Mouse (Mus musculus): ENCODE measurements around the gene Eif1ad.
"Not testable (repeated sequence)": the region's sequence is repeated elsewhere in the genome, so short reads cannot be mapped to it uniquely, and the experiment has no call there.

The Eif1ad gene

DNA sequence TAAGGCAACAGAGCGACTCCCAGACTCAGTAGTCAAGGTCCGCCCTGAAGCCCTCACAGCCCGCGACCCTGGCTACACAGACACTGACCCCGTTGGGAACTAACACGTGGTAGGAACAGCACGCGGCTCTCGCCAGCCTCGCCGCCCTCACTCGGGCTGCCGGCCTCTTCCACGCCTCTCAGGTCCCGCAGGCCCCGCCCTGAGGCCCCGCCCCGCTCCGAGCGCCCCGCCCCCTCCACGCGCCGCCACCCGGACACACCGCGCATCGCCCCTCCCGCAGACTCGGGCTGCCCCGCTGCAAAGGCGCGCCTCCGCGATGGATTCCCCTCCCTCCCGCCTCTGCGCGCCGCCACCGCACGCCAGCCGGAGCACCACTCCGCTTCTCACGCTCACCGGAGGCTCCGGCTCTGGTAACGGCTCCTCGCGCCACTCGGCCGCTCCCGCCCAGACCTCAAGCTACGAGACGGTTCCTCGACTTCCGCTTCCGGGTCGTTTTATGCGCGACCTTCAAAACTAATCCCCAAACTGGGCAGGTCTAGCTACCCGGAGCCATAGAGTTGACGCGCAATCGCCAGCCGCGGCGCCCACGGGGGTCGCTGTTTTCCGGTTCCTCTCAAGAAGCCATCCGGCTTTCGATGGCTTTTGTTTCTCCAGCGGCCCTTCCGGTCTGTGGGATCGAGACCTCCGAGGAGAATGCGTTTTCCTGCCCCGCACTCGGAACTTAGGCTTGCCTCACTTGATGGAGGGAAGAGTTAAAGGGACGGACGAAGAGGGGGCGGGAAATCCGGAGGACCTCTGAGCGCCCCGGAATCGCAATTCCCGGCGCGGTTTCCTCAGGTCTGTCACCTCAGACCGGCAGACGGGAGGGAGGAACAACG, at the start of gene Eif1ad:
TSS of gene Eif1ad (plus strand) at position 567 of the 878 bp plus-strand sequence.
- DNase-seq = peak; percentile 93

DNA sequence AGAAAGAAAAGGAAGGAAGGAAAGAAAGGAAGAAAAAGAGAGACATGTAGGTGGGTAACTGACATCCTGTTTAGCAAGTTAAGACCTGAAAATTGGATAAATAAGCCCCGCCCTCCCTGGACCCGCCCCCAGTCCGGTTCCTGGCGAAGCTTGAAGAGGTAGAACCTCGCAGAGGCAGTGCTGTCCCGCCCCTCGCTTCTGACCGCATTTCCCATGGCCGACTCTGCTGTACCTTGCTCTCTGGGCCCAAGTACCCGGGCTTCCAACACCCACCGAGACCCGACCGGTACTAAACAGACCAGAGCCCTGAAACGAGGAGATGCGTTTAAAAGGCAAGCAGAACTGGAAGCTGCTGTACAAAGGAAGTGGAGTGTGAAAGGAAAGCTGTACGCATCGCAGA, 42.7 kb upstream of the Eif1ad start:
- peak; percentile 65 for DNase-seq

DNA sequence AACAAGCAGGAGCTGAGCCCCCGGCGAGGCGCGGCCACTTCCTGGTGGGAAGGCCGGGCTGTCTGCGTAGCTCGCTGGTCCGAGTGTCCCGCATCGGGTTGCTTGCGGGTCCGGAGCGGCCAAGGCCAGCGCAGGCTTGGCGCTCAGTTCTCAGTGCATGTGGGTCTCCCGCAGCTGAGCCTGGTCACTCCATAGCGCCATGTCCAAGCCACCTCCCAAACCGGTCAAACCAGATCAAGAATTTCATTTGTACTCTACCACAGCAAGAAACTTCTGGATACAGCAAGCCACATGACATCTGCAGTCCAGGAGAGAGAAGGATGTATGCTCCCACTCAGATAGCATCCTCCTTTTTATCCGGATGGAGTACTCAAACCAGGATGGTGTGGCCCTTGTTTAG, 38.6 kb upstream of the Eif1ad start:
- DNase-seq = no peak

DNA sequence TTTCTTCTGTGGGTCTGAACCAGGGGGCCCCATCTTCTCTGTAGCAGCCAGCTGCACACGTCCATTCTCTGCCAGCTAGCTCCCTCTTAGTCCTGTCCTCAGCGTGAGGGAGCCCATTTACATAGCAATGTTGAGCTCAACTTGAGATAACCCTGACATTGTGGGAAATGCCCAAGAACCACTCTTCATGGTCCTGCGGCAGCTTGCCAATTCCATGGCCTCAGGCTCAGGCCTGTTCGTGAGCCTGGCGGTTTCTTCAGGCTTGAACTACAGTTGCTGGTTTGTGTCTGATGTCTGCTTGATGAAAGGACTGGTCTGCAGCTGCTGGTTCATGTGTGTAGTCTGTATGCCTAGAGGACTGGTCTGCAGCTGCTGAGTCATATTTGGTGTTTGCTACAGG, 31.8 kb upstream of the Eif1ad start:
- DNase-seq = no peak

DNA sequence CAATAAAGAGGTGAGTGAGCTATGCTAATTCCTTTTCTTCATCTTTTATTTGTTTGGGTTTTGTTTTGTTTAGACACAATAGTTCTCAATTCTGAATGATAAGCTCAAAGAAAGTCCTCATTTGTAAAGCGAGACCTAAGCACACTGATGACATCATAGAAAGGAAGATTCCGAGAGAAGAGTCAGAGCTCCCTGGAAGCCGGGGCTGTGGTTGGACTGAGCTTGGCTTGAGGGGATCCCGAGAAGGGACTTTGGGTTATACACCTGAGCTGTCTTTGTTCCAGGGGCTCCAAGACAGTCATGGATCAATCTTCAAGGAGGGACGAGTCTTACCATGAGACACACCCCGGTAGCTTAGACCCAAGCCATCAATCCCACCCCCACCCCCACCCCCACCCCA, 31.1 kb upstream of the Eif1ad start, which contains the start of gene Catsper1:
TSS of gene Catsper1 (plus strand) at position 301 of the 400 bp plus-strand sequence.
- no peak for DNase-seq

DNA sequence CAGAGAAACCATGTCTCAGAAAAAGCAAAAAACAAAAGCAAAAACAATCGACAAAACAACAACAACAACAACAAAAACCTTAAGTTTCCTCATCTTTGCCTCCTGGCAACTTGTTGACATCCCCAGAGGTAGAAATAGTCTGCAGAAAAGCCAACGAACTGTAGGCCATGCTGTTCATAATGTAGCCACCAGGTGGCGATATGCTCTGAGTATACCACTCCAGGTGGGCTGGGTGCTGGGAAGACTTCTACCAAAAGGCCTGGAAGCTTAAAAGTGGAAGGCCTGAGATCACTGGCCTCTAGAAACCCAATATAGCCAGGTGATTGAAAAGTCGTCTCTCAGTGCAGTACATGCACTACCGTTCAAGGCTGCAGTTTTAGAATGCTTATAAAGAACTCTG, 28.6 kb upstream of the Eif1ad start:
- peak; percentile 84 for DNase-seq

DNA sequence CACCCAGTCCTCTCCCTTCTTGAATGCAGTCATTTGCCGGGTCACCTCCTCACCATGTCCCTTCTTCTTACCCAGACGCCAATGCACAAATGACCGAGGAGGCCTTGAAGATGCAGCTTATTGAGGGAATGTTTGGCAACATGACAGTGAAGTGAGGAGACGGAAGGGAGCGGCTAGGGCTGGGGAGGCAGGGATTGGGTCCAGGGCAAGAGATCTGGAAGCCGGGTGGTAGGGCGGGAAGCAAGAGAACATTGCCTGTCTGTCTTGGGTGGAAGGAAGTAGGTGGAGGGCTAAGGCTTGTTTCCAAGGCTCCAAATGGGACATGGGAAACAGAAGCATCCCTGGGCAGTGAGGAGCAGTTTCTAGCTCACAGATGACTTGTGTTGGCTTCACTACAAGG, 25.2 kb upstream of the Eif1ad start:
- DNase-seq = no peak

DNA sequence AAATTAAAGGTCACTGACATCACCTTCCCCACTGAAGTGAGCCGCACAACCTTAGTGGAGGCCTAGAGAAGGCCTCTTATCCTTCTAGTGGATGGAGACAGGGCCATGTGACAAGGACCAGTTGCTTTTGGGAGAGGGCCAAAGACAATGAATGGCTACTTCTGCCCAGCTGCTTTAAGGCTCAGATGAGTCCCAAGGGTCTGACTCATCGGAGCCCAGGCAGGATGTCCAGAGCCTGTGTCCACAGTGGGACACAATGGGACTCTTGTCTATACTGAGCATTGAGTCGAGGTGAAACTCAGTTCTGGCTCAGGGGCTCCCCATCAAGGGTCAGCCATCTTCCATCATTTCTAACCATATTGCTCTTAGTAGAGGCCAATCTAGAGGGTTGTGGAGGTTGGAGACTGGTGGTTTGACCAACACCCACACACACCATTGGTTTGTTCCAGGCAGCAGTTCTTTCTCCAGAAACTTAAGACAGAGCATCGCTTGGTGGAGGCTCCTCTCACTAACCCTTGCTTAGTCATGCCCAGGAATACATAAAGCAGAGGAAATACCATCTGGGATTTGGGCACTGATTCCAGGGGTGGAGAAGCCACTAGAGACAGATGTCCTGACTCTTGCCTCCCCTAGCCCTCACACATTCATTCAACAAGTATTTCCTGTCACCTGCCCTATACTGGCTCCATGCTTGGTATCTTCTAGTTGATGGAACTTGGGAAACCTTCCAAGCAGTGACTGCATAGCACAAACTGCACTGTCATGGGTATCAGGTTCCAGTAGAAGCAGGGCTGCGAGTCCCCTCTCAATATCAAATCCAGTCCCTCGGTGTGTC, 21.0 kb upstream of the Eif1ad start:
- DNase-seq = no peak

DNA sequence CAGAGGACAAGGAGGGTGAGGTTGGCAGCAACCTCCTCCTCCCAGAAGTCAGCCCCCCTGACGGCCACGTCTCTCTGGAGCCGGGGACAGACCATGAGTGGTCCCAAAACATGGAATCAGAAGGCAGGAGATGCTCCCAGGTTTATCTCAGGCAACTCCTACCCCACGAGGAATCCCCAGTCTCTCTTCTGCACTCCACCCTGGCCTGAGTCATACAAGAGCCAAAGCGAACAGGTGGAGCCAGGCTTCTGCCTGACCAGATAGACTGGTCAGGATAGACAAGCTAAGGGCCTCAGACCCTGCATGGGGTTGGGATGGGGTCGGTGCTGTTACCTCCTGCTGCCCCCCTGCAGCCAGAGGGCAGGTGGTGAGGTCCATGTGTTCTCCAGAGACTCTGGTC, 18.5 kb upstream of the Eif1ad start:
- DNase-seq = no peak

DNA sequence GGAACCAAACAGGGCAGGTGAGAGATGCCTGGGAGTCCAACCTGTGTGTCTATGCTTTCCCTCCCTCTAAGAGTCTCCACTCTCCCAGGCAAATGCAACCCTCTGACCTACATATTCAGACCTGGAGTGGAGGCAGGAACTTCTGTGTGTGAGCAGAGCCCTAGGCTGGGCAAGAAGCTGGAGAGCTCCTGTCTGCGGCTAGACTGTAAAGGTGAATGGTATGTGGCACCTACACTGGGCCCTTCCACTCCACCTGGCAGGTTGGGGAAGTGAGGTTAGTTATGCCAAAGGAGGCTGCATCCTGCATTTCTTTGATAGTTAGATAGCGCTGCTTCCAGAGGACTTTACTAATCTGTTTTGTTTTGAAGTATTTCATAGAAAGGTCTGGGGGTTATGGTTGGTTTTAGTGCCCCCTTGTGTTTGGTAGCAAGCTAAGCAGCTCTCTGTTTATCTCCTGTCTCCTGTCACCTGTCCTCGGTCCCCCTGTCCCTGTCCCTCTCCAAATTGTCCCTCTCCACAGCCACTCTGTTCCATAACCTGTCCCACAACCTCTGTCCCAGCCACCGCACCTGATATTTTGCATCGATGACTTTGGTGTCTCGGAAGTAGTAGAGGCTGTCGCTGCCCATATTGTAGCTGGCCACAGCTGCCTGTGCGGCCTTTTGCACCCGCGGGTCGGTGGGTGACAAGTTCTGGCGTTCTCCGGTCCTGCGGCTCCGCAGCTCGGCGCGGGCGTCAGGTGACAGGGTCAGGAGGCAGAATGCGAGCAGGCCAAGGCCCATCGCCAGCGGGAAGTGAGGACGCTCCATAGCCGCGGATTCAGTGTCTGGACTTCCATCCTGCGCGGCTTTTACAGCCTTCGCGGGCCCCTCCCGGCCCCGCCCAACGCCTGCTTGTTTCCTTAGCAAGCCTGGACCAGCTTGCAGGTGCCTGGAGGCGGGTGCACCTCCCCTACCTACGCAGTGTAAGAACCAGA, 17.7 kb upstream of the Eif1ad start:
- DNase-seq = peak; percentile 22

DNA sequence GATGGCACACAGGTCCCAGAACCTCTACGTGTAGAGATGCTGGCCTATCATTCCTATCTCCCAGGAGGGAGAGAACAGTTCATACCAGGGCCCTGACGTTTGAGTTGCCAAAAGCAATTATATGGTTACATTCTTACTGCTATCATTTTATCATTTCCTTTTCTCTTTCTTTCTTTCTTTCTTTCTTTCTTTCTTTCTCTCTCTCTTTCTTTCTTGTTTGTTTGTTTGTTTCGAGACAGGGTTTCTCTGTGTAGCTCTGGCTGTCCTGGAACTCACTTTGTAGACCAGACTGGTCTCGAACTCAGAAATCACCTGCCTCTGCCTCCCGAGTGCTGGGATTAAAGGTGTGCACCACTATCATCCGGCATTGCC, 17.1 kb upstream of the Eif1ad start, which contains the start of gene Cst6:
TSS of gene Cst6 (minus strand) at position 73 of the 372 bp plus-strand sequence.
- DNase-seq = not testable (repeated sequence)

DNA sequence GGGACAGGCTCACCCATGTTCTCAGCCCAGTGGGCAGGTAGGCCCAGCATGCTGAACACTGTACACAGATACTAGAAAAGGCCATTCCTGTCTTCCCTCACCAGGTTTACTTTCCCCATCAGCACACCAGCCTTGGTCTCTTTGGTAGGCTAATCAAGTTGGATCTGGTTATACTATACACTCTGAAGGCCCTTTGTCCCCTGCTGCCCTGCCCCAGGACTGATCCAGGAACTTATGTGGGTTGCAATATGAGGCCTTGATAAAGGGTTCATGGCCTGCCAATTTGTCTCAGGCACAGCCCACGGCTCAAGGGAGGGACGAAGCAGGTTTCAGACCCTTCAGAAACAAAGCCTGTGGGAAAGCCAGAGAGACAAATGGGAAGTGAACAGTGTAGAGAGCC, 12.9 kb upstream of the Eif1ad start:
- no peak for DNase-seq

DNA sequence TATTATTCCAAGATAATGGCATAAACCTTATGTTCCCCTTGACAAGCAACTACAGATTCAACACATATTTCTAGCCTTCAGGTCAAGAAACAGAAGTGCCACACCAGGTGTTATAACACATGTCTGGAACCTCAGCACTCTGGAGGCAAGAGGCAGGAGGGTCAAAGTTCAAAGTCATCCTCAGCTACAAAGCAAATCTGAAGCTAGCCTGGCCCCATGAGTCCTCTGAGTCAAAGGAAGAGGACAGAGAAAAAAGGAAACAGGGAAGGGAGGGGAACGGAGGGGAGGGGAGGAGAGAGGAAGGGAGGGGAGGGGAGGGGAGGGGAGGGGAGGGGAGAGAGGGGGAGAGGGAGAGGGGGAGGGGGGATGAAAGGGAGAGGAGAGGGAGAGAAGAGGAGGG, 10.5 kb upstream of the Eif1ad start:
- no peak for DNase-seq

DNA sequence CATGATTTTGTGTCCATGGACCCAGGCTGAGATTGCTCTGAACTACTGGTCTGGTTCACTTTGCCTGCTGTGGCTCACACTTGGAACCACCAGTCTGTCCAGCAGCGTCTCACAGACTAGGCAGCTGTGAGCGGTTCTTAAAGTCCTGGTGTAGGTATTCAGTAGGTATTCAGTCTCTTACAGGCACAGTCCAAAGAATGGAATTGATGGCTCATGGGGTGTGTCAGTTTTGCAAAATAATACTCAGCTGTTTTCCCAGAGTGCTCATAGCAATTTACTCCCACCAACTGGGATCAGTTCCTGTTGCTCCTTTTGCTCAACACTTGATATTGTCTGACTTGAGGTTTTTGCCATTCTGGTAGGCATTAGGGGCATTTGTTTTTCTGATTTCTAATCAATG, 4.4 kb upstream of the Eif1ad start:
- no peak for DNase-seq

DNA sequence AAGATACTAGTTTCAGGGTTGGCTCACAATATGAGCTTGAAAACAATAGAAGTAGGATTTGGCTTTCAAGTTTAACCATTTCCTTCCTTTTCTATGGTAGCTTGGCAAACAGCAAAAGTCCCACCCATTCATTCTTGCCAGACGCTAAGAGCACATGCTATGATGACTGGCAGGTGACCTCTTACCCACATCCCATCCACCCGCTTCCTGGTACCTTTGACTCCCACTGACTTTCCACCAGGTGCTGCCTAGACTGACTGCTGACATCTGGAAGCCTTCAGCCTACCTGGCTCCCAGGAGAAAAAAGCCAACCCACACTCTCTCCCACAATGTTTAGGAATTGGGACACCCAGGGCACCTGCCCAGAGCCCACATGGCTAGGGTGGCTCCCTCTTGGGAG, 2.4 kb upstream of the Eif1ad start:
- no peak for DNase-seq

DNA sequence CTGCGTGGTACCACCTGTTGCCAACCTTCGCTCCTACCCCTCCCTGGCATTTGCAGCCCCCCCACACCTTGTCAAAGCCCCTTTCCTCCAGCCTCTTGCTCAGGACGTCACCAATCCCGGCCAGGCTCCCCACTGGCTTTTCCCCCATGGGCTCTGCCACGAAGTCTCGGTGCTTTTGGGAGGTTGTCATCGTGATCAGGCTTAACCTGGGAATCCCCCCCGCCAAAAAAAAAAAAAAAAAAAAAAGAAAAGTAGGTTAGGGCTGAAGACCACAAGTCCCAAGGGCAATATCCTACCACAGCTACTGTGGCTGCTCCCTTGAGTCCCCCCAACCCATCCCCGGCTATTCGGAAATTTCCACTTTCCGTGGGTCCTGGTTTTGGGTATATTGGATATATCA, 790 bp upstream of the Eif1ad start:
- peak; percentile 18 for DNase-seq

DNA sequence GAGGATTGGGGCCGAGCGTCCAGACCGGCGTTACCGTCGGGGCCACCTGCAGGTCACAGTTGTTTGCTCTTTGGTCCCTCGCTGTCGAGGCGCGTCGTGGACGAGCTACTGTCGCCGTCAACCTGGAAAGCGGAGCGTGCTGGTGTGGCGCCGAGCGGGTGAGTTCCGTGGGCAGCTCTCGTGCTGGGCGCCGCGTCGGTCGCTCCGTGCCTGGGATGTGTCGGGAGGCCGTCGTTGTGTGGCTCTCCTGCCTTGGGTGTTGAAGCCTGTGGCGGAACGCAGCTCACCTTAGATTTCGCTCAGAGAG, 465 bp downstream of the Eif1ad start, which contains the start of gene Banf1:
TSS of gene Banf1 (minus strand) at position 116 of the 307 bp plus-strand sequence.
- no peak for DNase-seq

DNA sequence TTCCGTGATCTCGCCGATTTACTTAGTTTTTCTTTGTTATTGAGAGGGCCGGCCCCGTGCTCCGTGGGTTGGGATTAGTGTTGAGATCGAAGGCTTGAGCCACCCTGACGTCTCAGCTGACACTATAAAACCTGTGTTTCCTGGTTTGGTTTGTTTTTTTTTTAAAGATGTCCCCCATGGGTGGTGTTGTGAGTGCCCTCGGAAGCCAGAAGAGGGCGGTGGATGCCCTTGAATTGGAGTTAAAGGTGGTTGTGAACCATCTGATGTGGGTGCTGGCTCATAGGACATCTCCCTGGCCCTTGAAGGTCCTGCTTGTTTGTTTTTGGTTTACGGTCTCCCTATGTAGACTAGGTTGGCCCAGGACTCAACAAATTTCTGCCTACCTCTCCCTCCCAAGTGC, 914 bp downstream of the Eif1ad start:
- no peak for DNase-seq

DNA sequence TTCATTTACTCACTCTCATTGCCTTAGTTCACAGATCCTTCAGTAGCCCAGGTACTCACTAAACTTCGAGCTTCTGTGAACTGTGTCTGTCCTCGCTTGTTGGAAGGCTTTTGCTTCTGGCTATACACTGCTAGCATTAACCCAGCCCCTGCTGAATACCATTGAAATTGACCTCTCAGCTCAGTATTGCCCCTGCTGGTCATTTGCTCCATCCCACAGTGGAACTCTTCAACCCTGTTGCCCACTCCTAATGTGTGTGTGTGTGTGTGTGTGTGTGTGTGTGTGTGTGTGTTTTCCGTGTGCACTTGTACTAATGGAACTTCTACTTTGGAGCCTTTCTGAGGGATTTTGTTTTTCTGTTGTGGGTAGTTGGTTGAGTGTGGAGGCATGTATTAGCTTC, 4.4 kb downstream of the Eif1ad start:
- DNase-seq = no peak

DNA sequence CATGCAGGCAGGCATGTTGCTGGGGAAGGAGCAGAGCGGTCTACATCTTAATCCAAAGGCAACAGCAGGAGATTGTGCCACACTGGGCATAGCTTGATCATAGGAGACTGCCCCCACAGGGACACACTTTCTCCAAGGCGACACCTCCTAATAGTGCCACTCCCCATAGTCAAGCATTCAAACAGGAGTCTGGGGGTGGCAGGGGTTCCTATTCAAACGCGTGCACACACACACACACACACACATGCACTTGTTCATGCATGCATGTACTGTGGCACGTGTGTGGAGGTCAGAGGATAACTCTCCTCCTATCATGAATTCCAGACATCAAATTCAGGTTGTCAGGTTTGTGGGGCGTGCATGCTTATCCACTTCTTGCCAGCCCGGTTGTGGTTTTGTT, 6.2 kb downstream of the Eif1ad start:
- DNase-seq = no peak

DNA sequence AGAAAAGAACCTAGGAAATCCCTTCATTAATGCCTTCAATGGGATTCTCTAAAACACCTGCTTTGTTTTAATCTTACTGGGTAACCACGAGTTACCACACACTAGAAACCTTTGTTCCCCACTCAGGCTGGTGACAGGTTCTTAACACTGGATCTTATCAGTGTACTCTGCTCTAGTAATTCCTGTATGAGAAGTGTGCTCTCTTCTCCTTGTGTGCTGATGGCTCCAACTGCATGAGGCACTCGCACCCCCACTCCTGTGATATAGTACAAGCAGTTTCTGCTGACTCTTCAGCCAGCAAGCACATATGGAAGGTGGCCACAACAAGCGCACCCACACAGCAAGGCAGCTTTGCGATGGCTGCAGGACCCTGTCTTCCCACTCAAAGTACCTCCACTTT, 7.6 kb downstream of the Eif1ad start:
- no peak for DNase-seq

DNA sequence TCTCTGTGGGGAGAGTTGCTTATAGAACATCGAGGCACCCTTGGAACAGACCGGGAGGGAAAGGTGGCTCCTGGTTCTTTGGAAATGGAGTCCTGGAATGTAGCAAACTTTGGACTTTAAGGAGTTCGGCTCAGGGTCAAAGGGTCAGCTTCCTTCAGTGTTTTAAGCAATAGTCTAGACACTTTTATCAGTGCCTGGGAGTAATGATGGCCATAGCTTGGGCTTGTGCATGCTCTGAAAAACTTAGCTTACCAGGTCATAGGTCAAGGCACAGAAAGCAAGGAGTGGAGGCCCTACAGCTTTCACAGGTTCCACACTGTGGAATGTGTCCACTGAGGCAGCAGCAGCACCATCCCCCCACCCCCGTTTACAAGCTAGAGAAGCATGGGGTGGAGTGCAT, 8.2 kb downstream of the Eif1ad start:
- no peak for DNase-seq

DNA sequence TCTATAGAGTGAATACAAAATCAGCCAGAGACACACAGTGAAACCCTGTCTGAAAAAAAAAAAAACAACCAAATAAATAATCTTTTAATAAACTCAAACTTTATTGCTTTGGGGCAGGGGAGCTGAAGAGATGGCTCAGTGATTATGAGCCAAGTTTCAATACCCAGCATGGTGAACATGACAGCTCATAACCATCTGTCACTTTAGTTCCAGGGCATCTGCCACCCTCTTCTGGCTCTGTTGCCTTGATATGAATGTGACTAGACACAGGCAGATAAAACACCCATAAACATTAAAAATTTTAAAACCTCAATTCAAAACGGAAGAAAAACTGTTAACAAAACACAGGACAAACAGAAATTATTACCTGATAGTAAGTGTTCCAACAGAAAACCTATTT, 10.9 kb downstream of the Eif1ad start:
- DNase-seq = no peak

Data from thymus, postnatal 14 days (tissue).